Mouse (Mus musculus) embryonic fibroblast, embryonic 13.5 days (primary cell): ENCODE measurements at regions not wholly inside any gene's neighbourhood (a gene's known extent, or its start where the extent isn't known, plus 50 kb on each side); places are given as distances from the start of the nearest gene placed in this dataset.

Source experiments
- CTCF ChIP-seq: IDR thresholded peaks from 2 replicates; pipeline ENCODE4 v1.5.1; 2011; ENCODE audit warnings: mild to moderate bottlenecking, control low read depth, low read length, moderate library complexity, borderline replicate concordance; ENCODE audit not compliant: insufficient read depth
- POLR2A ChIP-seq: IDR thresholded peaks from 2 replicates; pipeline ENCODE4 v1.6.1; 2011; ENCODE audit warnings: low read depth, mild to moderate bottlenecking, control low read depth, low read length, moderate library complexity

DNA sequence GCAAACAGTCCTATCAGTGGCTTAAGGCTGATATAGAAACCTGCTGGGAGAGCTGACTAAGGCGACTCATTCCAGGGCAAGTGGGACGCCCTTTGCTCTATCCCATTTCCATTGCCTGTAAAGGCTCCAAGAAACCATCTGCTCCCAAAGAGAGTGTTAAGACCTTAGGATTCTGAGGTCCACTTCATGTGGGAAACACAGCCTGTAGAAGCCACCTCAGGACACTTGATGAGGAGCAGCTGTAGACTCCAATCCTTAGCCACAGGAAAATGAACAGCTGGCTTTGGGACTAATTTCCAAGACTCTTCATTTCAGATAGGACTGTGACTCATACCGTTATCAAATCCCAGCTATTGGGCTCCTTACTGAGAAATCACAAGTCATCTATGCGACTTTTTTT, 188.6 kb downstream of the Thbs2 start:
- no peak for TF ChIP-seq CTCF
- no peak for TF ChIP-seq POLR2A
